Mouse (Mus musculus) c-Kit-negative CD71-positive TER-119-positive erythroid progenitor cells, embryonic 14.5 days (primary cell): ENCODE measurements at regions not wholly inside any gene's neighbourhood (a gene's known extent, or its start where the extent isn't known, plus 50 kb on each side); places are given as distances from the start of the nearest gene placed in this dataset.

Source experiments
- DNase-seq: peaks from one replicate; pipeline ENCODE4 v3.0.0-alpha.2; 2013; ENCODE audit warnings: low read depth, low spot score

DNA sequence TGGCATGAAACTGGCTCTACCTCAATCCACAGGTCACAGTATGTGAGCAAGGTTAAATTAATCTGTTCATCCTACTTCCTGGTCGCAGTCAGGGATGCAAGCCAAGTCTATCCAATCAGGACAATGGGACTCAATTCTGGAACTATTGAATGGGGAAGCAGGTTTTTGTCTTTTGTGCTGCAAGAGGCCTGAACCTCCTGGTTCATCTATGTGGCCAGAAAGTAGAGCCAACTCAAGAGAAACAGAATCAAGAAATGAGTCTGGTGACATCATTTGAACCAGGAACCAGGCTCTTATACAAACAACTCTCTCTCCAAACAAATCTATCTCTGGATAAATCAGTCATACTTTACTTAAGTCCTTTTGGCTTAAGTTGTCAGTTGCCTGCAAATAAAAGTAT is 294.7 kb upstream of the Usp25 start:
- DNase-seq: no peak

DNA sequence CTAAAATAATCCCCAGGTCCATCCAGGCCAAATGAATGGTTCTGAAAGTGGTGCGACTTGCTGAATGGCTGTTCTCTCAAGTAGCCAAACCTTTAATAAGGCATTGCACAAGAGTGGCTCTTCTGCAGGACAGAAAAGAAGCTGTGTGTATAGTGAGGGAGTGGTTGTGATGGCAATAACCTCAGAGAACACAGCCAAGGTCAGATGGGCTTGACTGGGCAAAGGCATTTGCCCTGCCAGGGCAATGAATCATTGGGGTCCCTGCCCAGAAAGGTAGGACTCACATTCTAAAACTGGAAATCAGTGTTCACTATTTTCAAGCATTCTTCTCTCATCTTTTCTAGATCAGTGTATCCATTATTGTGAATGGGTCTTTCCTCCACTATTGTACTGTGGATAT is 295.4 kb upstream of the Usp25 start:
- DNase-seq: no peak

DNA sequence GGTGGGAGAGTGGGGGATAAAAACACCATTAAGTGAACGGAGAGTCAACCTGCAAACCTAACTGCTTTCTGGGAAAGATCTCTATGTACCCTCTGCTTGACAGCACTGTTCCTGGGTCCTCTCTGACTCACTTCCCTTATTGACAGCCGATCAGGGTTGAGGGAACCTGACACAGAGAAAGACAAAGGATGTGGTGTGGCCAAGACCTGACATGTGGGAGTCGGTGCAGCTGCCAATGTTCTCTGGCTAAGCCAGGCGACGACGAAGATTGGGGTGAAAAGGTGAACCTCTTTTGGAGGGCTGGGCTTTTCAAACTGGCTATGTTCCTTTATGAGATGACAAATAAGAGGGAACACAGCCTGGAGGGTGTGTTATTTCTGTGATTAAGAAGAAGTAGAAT is 318.6 kb upstream of the Usp25 start:
- DNase-seq: no peak

DNA sequence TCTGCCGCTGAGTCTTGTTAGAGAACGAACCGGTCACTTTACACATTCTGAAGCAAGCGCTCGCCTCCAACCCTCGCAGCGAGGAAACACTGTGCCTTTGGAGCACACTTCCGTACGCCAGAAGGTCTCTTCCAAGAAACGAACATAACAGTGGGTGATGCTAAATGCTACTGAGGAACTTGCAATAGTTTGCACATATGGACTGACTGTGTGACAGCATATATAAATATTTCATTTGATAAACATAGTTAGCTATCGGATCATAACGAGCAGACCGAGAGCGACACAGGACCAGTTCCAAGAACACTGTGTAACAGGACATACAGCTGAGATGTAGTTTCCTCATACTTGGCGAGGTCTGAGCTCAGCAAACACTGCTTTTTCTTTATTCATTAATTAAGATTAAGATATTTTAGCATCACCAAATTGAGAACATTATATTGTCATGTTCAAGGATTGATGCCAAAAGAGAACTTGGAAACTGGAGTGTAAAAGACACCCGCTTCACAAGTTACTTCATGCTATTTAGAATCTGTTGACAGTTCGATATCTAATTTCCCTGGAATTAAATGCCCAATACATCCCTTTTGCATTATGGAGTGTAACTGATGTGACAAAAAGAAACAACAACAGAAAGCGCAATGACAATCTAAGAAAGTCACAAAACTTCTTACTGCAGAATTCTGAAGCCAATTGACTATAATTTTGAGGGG is 314.3 kb upstream of the Nrip1 start:
- DNase-seq: no peak

- DNase-seq: no peak
Measured at GRCm38 (mm10) chr16:76685562-76685961, 311.9 kb upstream of the Nrip1 start.

DNA sequence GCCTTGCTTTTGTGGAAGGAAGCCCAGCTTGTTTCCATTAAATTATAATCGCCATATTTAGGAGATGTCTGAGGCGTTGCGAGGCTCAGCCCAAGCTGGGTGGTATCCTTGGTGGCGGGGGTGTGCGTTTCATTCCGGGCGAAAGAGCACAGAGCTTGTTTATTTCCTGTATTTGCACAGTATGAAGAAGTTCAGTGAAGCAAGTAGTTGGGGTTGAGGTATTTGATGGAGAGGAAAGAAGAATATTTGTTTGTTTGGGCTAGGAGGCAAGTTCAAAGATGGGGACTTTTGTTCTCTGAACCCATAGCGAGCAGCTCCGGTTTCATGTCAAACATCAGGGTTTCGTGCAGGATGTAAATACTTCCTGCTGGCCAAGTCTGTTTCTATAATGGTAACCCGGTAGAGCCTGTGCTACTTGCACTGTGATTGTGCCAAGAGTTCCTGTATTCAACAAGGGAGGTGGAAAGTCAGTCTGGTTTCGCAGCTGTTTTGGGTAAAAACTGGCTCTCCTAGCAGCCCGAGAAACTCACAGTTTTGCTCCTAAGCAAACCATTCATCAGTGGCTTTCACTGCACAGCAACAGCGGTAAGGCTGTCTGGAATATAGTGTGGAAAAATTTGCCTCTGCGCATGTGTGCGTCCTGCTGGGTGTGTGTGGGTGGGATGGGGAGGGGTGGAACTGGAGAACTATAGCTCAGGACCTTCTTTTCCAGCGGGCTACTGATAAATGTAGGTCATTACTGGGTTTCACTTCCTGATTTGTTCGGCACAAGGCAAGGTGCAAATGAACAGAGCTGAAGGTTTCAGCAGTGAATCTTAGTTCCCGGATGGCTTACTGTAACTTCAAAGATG is 306.7 kb upstream of the Nrip1 start:
- DNase-seq: no peak

- DNase-seq: no peak
Measured at GRCm38 (mm10) chr16:76678885-76679284, 305.3 kb upstream of the Nrip1 start.

- no peak for DNase-seq
Measured at GRCm38 (mm10) chr16:76669795-76670194, 296.2 kb upstream of the Nrip1 start.

- no peak for DNase-seq
Measured at GRCm38 (mm10) chr16:76667046-76667445, 293.4 kb upstream of the Nrip1 start.

DNA sequence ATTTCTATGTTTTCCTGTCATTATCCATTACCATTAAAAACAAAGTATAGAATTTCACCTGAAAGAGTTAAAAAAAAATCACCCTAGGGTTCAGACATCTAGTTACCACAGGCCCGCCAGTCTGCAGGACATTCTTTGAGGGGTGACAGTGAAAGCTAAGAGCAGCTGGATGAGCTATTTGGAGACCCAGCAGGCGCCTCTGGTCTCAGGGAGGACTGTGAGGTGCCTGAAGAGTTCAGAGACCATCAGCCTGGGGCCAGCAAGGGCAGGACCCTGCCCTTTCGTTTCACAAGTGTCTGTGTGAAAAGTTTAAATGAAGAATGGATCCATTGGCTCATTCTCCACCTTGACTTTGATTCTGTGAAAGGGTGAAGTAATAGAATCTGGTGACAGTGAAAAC is 281.5 kb upstream of the Nrip1 start:
- DNase-seq: no peak

DNA sequence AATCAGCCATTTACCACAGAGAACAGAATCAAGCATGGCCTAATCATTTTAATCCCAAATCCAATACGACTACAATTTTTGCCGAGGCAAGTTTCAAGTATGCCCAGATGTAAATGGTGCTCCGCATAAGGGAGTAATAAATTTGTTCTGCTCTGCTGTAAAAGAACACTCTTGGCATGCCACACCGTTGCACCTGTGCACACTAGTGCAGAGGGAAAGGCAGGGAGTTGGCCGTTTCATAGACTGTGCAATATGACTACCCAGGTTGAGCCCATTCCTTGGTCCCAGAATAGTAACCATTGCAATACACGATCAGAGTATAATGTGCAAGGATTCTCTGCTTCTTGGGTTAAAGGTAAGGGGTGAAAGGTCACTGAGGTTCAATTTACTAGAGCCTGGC is 270.7 kb upstream of the Nrip1 start:
- no peak for DNase-seq

DNA sequence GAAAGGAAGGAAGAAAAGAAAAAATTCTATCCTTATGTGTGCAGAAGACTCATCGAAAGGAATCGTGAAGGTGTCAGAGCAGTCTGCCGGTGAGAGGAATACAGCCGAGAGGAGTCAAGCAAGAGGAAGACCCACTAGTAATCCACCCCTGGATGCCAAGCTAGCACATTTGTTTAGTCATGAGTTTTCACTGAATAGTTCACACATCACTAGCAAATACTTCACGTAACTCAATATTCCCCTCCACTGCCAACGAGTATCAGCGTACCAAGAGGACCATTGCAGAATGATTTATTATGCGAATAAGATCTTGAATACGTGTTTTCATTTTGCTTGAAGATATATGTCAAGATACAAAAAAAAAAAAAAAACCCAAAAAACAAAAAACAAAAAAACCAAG is 270.2 kb upstream of the Nrip1 start:
- DNase-seq: no peak

DNA sequence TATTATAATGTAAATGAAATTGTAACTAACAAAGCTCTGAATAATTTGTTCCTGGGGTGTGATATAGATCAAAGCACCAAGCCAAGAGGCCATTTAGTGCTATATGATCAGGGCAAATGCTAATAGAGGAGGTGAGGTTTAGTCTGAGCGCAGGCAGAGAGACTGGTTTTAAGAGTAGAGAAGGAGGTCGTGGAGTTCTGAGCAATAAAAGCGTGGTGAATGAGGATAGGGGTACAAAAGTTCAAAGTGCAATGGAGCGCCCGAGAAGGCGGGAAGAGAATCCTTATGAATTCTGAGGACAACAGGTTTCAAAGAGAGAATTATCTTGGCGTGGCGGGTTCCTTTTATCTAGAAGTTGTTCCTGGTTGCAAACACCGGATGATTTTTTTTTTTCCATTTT is 261.5 kb upstream of the Nrip1 start:
- no peak for DNase-seq

- no peak for DNase-seq
Measured at GRCm38 (mm10) chr16:76634196-76634698, 260.6 kb upstream of the Nrip1 start.

DNA sequence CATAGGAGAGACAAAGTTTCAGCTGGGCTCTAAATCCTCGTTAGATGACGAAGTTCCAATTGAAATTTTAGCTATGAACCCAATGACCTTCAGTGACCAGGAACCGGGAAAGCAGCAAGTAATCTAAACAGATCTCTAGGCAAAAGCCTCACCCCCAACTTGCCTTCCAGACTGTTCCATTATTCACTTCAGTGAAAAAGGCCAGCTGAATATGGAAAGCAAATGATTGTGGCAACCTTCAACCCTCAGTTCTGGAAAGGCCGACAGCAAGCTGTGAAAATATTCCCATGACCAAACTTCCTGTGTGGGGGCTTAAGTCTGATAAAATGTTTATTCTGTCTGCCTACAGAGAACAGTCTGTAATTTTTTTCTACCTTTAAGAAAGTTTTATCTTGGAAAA is 252.5 kb upstream of the Nrip1 start:
- no peak for DNase-seq

- no peak for DNase-seq
Measured at GRCm38 (mm10) chr16:76621715-76622114, 248.1 kb upstream of the Nrip1 start.

DNA sequence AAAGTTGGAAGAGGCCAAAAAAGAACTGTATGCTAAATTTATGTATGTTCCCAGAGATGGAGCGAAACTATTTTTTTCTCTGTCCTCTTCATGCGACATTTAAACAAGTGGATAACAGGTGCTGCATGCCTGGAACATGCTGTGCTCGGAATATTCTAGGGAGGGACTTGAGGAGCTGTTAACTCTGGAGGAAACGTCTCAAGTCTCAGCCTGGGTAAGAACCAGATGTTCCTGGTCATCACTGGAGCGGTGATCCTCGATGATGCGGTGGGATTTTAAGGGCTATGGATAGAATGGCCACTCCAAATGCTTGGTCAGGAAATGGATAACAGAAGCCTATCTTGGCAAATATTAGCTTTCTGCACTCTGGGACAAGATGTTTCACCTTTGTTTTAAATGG is 244.7 kb upstream of the Nrip1 start:
- DNase-seq: no peak

GRCm38 (mm10) chr16:76611061-76611460 is 237.4 kb upstream of the Nrip1 start:
- no peak for DNase-seq

DNA sequence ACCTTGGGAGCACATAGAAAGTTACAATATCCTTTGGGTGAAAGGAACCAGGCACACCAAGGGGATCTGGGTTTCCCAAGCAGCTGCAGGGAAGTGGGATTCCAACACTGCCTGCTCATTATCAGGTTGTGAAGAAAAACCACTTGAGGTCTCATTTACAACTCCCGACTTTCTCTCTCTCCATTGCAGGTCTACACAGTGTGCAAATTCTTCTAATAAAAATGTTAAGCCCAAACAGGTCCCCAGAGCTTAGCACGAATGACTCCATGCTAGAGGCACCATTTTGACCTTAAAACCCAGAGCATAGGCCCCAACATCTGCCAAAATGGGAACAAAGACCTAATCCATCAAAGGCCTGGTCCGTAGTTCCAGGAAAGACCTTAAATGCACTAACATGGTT is 231.3 kb upstream of the Nrip1 start:
- no peak for DNase-seq

- DNase-seq: no peak
Measured at GRCm38 (mm10) chr16:76603846-76604258, 230.2 kb upstream of the Nrip1 start.

DNA sequence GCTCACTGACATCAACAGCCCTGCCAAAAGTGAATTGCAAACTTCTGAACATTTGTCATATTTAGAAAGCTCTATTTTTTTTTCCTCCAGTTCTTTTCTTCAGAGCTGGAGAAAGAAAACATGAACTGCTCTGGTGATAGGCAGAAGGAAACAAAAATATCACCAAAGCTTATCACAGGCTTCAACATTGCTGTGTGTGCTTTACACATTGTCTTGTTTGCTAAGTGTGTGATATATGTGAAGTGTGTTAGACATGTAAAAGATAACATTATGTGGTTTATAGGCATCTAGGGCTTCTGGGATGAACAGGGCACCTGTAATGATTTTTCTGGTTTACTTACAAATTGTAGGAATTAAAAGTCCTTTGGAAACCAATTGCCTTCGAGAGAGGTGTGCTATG is 229.8 kb upstream of the Nrip1 start:
- no peak for DNase-seq

DNA sequence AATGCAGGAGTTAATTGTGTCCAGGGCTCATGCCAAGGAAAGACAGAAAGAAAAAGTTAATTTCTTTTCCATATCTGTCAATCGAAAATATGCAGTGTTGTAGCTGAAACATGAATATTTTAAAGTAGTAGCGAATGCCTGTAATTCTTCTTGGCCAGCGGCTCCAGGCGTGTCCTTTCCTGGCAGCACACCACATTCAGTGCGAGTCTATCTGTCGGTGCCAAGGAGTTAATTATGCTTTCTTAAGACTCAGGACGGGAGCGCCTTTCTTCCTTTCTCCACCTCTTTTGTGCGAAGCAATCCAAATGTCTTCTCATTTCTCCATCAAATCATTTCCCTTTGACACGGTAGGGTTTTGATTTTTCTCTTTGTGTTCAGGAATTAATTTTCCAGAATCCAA is 226.5 kb upstream of the Nrip1 start:
- DNase-seq: no peak
